Mouse (Mus musculus): Measurements from ENCODE around the gene Ifnl2. TPM values are rescaled to one million over a fixed set of nuclear protein-coding genes. Genes with fewer than 3 reads are reported as not detected.

The Ifnl2 gene
- total and polyA plus RNA-seq, 3 experiments = not detected

- H3K4me3 ChIP-seq (ENCODE audit: control insufficient read depth in 1 of 2, insufficient read depth in 1 of 2, low read depth in 2 of 2, low read length in 2 of 2) = no peak overlapping the region
- no peak for DNase-seq (ENCODE audit: low read depth, low spot score)
- no peaks in the 10 kb centered on the region; a peak in 1 of 4 replicates for H3K27me3 ChIP-seq (ENCODE audit: control insufficient read depth in 1 of 2, insufficient read depth in 2 of 2, low read length in 2 of 2)
- no peaks in the 10 kb centered on the region for H3K79me2 ChIP-seq (ENCODE audit: control insufficient read depth, insufficient read depth, low read length, poor library complexity)
- no peak for TF ChIP-seq MAZ (IDR thresholded peaks at IDR 0.05; ENCODE audit: low read depth, low read length)
- no peak for TF ChIP-seq HCFC1 (IDR thresholded peaks at IDR 0.05; ENCODE audit: low read depth, low read length)
- TF ChIP-seq CTCF (IDR thresholded peaks at IDR 0.05 in 2 of 3, conservative IDR thresholded peaks at IDR 0.05 in 1 of 3; ENCODE audit: control insufficient read depth in 1 of 3, insufficient read depth in 1 of 3, low read depth in 2 of 3, low read length in 3 of 3, poor library complexity in 1 of 3, severe bottlenecking in 1 of 3) = no peak
- no peak for TF ChIP-seq CHD2 (IDR thresholded peaks at IDR 0.05; ENCODE audit: low read length)
- no peak for TF ChIP-seq TAL1 (IDR thresholded peaks at IDR 0.05; ENCODE audit: low read length)
- TF ChIP-seq MAFK (IDR thresholded peaks at IDR 0.05; ENCODE audit: borderline replicate concordance, low read depth, low read length) = no peak
- TF ChIP-seq E2F4 (IDR thresholded peaks at IDR 0.05; ENCODE audit: borderline replicate concordance, low read depth, low read length) = no peak
- no peak for TF ChIP-seq BHLHE40 (IDR thresholded peaks at IDR 0.05; ENCODE audit: borderline replicate concordance, low read depth, low read length)
- no peak for TF ChIP-seq NRF1 (IDR thresholded peaks at IDR 0.05; ENCODE audit: insufficient read depth, low read depth, low read length, poor library complexity, severe bottlenecking)
- TF ChIP-seq ZNF384 (IDR thresholded peaks at IDR 0.05; ENCODE audit: low read depth, low read length) = no peak
- no peak for TF ChIP-seq ZC3H11A (IDR thresholded peaks at IDR 0.05; ENCODE audit: low read depth, low read length)
- TF ChIP-seq KAT2A (conservative IDR thresholded peaks at IDR 0.05; ENCODE audit: low read depth, low read length) = no peak
- no peak for TF ChIP-seq EP300 (IDR thresholded peaks at IDR 0.05; ENCODE audit: low read depth in 1 of 2, low read length in 2 of 2)
- no peak for TF ChIP-seq GABPA (IDR thresholded peaks at IDR 0.05; ENCODE audit: low read depth, low read length)
- 0 out of 4 replicates have a peak, but pooled peaks cover 0 to 3% of the 10 kb centered on the region in 2 experiments for H3K4me1 ChIP-seq (ENCODE audit: control insufficient read depth in 1 of 2, insufficient read depth in 2 of 2, low read length in 2 of 2)
- H3K9ac ChIP-seq (ENCODE audit: control insufficient read depth, low read depth, low read length, poor library complexity, severe bottlenecking) = no peak overlapping the region
- H3K9me3 ChIP-seq (replicated peaks; ENCODE audit: insufficient read depth, low read length) = no peaks in the 10 kb centered on the region
- H3K36me3 ChIP-seq (ENCODE audit: control insufficient read depth in 1 of 2, insufficient read depth in 2 of 2, low read length in 2 of 2) = no peaks in the 10 kb centered on the region
- H3K27ac ChIP-seq (ENCODE audit: control insufficient read depth, low read depth, low read length) = no peak overlapping the region
Measured at GRCm38 (mm10) chr7:28545891-28546210, 35.6 kb upstream of the Ifnl2 start.

- no peaks in the 10 kb centered on the region for H3K79me2 ChIP-seq (ENCODE audit: control insufficient read depth, insufficient read depth, low read length, poor library complexity)
- H3K4me3 ChIP-seq (ENCODE audit: control insufficient read depth in 1 of 2, insufficient read depth in 1 of 2, low read depth in 2 of 2, low read length in 2 of 2) = no peak overlapping the region
- H3K4me1 ChIP-seq (ENCODE audit: control insufficient read depth in 1 of 2, insufficient read depth in 2 of 2, low read length in 2 of 2) = 0 out of 4 replicates have a peak, but pooled peaks cover 0 to 3% of the 10 kb centered on the region in 2 experiments
- H3K36me3 ChIP-seq (ENCODE audit: control insufficient read depth in 1 of 2, insufficient read depth in 2 of 2, low read length in 2 of 2) = no peaks in the 10 kb centered on the region
- no peaks in the 10 kb centered on the region for H3K9me3 ChIP-seq (replicated peaks; ENCODE audit: insufficient read depth, low read length)
- no peak for DNase-seq (ENCODE audit: low read depth, low spot score)
- no peak overlapping the region for H3K9ac ChIP-seq (ENCODE audit: control insufficient read depth, low read depth, low read length, poor library complexity, severe bottlenecking)
- TF ChIP-seq MYB (IDR thresholded peaks at IDR 0.05; ENCODE audit: low read depth, low read length) (no peak), ZNF384 (IDR thresholded peaks at IDR 0.05; ENCODE audit: low read depth, low read length) (peak; percentile 52), EP300 (IDR thresholded peaks at IDR 0.05; ENCODE audit: low read depth in 1 of 2, low read length in 2 of 2) (no peak)
- H3K27ac ChIP-seq (ENCODE audit: control insufficient read depth, low read depth, low read length) = no peak overlapping the region
- H3K27me3 ChIP-seq (ENCODE audit: control insufficient read depth in 1 of 2, insufficient read depth in 2 of 2, low read length in 2 of 2) = no peaks in the 10 kb centered on the region; a peak in 1 of 4 replicates
Measured at GRCm38 (mm10) chr7:28545048-28545890, 35.0 kb upstream of the Ifnl2 start.

Measured in MEL (cell line).